Mouse (Mus musculus) C3H10T1/2 (cell line): ENCODE measurements around the gene Atp6v1fnb. TPM values are rescaled to one million over a fixed set of nuclear protein-coding genes. Genes with fewer than 3 reads are reported as not detected.

Source experiments
- polyA plus RNA-seq, 2 experiments: library from polyadenylated mRNA; unstranded; fragments of >200 nt; fragmentation: generic; extraction: Trizol; gene quantifications; one replicate each; pipeline ENCODE4 v1.2.1; 2012; ENCODE audit warnings: missing spikeins in 2 of 2

Gene Atp6v1fnb
- not detected for polyA plus RNA-seq

GRCm38 (mm10) chr6:29471137-29471536, at the start of gene Atp6v1fnb:
Gene Atp6v1fnb (plus strand): TSS chr6:29471437.

DNA sequence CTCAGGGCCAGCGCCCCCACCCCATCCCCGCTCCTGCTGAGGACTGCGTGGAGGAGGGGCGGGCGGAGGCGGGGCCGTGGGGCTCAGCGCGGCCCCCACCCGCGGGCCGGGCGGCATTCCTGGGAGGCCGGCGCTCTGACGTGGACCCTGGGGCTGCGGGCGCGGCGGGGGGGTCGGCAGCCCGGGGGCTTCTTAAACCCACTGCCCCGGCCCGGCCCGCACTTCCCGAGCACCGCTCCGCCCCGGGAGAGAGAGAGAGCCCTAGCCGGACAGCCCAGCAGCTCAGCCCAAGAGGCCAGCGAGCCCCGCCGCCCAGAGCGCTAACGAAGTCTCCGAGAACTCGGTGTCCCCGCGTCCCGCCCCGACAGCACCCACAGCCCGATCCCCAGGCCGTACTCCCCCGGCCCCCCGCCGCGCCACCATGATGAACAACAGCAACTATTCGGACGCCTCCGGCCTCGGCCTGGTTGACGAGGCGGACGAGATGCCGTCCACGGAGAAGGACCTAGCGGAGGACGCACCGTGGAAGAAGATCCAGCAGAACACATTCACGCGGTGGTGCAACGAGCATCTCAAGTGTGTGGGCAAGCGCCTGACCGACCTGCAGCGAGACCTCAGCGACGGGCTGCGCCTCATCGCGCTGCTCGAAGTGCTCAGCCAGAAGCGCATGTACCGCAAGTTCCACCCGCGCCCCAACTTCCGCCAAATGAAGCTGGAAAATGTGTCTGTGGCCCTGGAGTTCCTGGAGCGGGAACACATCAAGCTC, 38.0 kb upstream of the Atp6v1fnb start, which contains the start of gene Flnc:
TSS of gene Flnc (plus strand) at position 219 of the 766 bp plus-strand sequence.

DNA sequence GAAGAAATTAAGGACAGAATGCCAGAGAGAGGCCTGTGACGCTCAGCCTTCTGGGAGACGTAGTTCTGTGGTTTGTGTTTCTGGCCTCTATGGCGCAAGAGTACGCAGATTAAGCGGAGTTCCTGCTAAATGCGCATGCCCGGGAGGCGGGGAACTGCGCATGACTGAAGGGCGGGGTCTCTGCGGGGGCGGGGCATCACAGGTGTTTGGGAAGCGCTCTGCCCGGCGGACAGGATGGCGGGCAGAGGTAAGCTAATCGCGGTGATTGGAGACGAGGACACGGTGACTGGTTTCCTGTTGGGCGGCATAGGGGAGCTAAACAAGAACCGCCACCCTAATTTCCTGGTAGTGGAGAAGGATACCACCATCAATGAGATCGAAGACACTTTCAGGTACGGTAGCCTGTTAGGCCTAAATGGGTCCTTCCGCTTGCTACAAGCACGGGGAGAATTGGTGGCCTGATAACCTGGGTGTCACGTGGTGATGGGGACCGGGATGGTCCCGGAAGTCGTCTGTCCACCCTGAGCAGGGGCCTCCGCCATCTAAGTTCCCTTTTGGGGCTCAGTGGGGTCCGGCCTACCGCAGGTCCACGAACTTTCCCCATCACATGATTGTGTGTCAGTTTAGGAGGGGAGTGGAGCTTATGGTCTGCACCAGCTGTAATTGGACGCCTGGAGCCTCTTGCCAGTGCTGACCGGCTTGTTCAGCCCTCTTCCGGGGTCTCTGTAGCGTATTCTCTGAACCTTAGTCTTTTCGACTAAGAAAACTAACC, 3.5 kb upstream of the Atp6v1fnb start, which contains the start of gene Atp6v1f:
TSS of gene Atp6v1f (plus strand) at position 136 of the 772 bp plus-strand sequence.

GRCm38 (mm10) chr6:29507447-29508309, 36.4 kb downstream of the Atp6v1fnb start, which contains the start of gene Kcp:
Gene Kcp (minus strand): TSS chr6:29507952.

Other genes starting within 250 kb of the Atp6v1fnb start
- gene Hilpda, start 198.9 kb upstream of the Atp6v1fnb start, polyA plus RNA-seq: 10 to 100 TPM; 12.3 to 17.6 TPM
- gene Fam71f2, start 191.8 kb upstream of the Atp6v1fnb start, polyA plus RNA-seq: under 1 TPM; 0.57 to 0.96 TPM
- gene Fam71f1, start 152.3 kb upstream of the Atp6v1fnb start, polyA plus RNA-seq: under 1 TPM; 0.70 to 0.89 TPM
- 100 to 1,000 TPM in 1 of 2 experiments, 10 to 100 TPM in 1; 16.2 to 300 TPM for gene Calu, start 123.4 kb upstream of the Atp6v1fnb start, polyA plus RNA-seq
- gene Opn1sw, start 83.0 kb upstream of the Atp6v1fnb start, polyA plus RNA-seq: 1 to 10 TPM in 1 of 2 experiments, under 1 TPM in 1; 0.35 to 2.2 TPM
- gene Ccdc136, start 75.1 kb upstream of the Atp6v1fnb start, polyA plus RNA-seq: 10 to 100 TPM in 1 of 2 experiments, 1 to 10 TPM in 1; 9.7 to 26.6 TPM
- gene Flnc, start 38.2 kb upstream of the Atp6v1fnb start, polyA plus RNA-seq: 10 to 100 TPM; 21.0 to 78.7 TPM
- 100 to 1,000 TPM; 152 to 287 TPM for gene Atp6v1f, start 3.7 kb upstream of the Atp6v1fnb start, polyA plus RNA-seq
- gene Kcp, start 36.5 kb downstream of the Atp6v1fnb start, polyA plus RNA-seq: under 1 TPM; 0.06 to 0.08 TPM
- gene Irf5, start 55.2 kb downstream of the Atp6v1fnb start, polyA plus RNA-seq: under 1 TPM; 0.11 to 0.18 TPM
- gene Tnpo3, start 138.4 kb downstream of the Atp6v1fnb start, polyA plus RNA-seq: 10 to 100 TPM in 1 of 2 experiments, 1 to 10 TPM in 1; 8.4 to 29.8 TPM
- gene Tspan33, start 222.8 kb downstream of the Atp6v1fnb start, polyA plus RNA-seq: under 1 TPM; 0.01 to 0.04 TPM